Mouse (Mus musculus) neural tube, embryonic 11.5 days (tissue): ENCODE measurements around the gene E2f4. TPM values are rescaled to one million over a fixed set of nuclear protein-coding genes. Genes with fewer than 3 reads are reported as not detected.
A peak's percentile ranks its signal among the peaks of the same experiment; 100 is the strongest.

Source experiments
- ATAC-seq: fragments of 200-750 bp; cut with Nextera tagmentation; 2 replicates; pipeline ENCODE4 v1.8.0; 2017; ENCODE audit warnings: moderate number of reproducible peaks, mild to moderate bottlenecking, moderate TSS enrichment, moderate library complexity; ENCODE audit not compliant: insufficient read depth, low FRiP score, low TSS enrichment
- DNase-seq: peaks from one replicate; pipeline ENCODE4 v3.0.0-alpha.2; 2015; ENCODE audit warnings: low spot score
- H3K27ac ChIP-seq: fragments of 300-500 bp; sonication (generic); 2 replicates; pipeline ENCODE4 v1.5.1; 2014; ENCODE audit warnings: low read depth, mild to moderate bottlenecking, low read length
- H3K27me3 ChIP-seq: fragments of 300-500 bp; sonication (generic); 2 replicates; pipeline ENCODE4 v1.6.1; 2014; ENCODE audit warnings: mild to moderate bottlenecking, low read length, mixed read lengths; ENCODE audit not compliant: control insufficient read depth, insufficient read depth
- H3K36me3 ChIP-seq: fragments of 300-500 bp; sonication (generic); 2 replicates; pipeline ENCODE4 v1.6.1; 2014; ENCODE audit warnings: mild to moderate bottlenecking, low read length, moderate library complexity, mixed read lengths; ENCODE audit not compliant: control insufficient read depth, insufficient read depth
- H3K4me1 ChIP-seq: fragments of 300-500 bp; sonication (generic); 2 replicates; pipeline ENCODE4 v1.6.1; 2014; ENCODE audit warnings: low read length, mixed read lengths; ENCODE audit not compliant: control insufficient read depth, insufficient read depth
- H3K4me2 ChIP-seq: fragments of 300-500 bp; sonication (generic); 2 replicates; pipeline ENCODE4 v1.6.1; 2014; ENCODE audit warnings: low read depth, mild to moderate bottlenecking, moderate library complexity
- H3K4me3 ChIP-seq: fragments of 300-500 bp; sonication (generic); 2 replicates; pipeline ENCODE4 v1.5.1; 2014; ENCODE audit warnings: low read depth, low read length
- H3K9ac ChIP-seq: fragments of 300-500 bp; sonication (generic); 2 replicates; pipeline ENCODE4 v1.6.1; 2014; ENCODE audit warnings: mild to moderate bottlenecking, low read length
- H3K9me3 ChIP-seq: fragments of 300-500 bp; sonication (generic); 2 replicates; pipeline ENCODE4 v1.6.1; 2016; ENCODE audit warnings: low read length; ENCODE audit not compliant: control insufficient read depth
- WGBS: fragments of 180-500 bp; shearing (Covaris S2); extraction: QIAGEN DNeasy Blood & Tissue Kit; methylation state at CpG from one replicate; pipeline ENCODE4 v1.1.7; 2014; 5-methylcytosine and 5-hydroxymethylcytosine counted together
- polyA plus RNA-seq: library from polyadenylated mRNA; unstranded; fragments of >200 nt; fragmentation: Nextera tagmentation; extraction: Ambion mirVana; gene quantifications from 2 replicates; pipeline ENCODE4 v1.2.1, GENCODE M21; 2014

E2f4 gene
- 103 and 107 TPM in 2 replicates for polyA plus RNA-seq

- WGBS: under 1% methylated on average over 58 of the region's 58 CpGs
- no peaks in the 10 kb centered on the region for H3K9me3 ChIP-seq
- peak within 1 kb of the TSS; percentile 97 for H3K4me2 ChIP-seq
- peak; percentile 86 for ATAC-seq
- peaks cover 9% of the 10 kb centered on the region for H3K36me3 ChIP-seq
- H3K27me3 ChIP-seq: no peaks in the 10 kb centered on the region
- H3K27ac ChIP-seq: 0 out of 2 replicates have a peak within 1 kb of the TSS, but pooled peaks have one; percentile 21
- peak within 1 kb of the TSS; percentile 88 for H3K9ac ChIP-seq
- H3K4me1 ChIP-seq: peaks cover 9% of the 10 kb centered on the region
- DNase-seq: peak; percentile 92
- H3K4me3 ChIP-seq: peak within 1 kb of the TSS; percentile 97
Observed at GRCm38 (mm10) chr8:105297511-105298192, at the start of gene E2f4. Gene E2f4 (plus strand): TSS chr8:105297663.

GRCm38 (mm10) chr8:105251954-105252353, 45.5 kb upstream of the E2f4 start:
- H3K36me3 ChIP-seq: peaks cover 10% of the 10 kb centered on the region
- peaks cover 4% of the 10 kb centered on the region; the same call in 1 of the 2 replicates for H3K4me1 ChIP-seq
- H3K27ac ChIP-seq: no peak overlapping the region
- H3K4me3 ChIP-seq: no peak overlapping the region
- no peak overlapping the region for H3K9ac ChIP-seq
- H3K9me3 ChIP-seq: no peaks in the 10 kb centered on the region
- no peak overlapping the region for H3K4me2 ChIP-seq
- ATAC-seq (no peak), DNase-seq (no peak)
- 91% methylated on average over 6 of the region's 6 CpGs for WGBS
- peaks cover 14% of the 10 kb centered on the region; the same call in 1 of the 2 replicates for H3K27me3 ChIP-seq

GRCm38 (mm10) chr8:105252680-105253537, 44.6 kb upstream of the E2f4 start:
- H3K4me2 ChIP-seq: no peak overlapping the region
- H3K9me3 ChIP-seq: no peaks in the 10 kb centered on the region
- no peak overlapping the region for H3K4me3 ChIP-seq
- no peak overlapping the region for H3K27ac ChIP-seq
- ATAC-seq (no peak), DNase-seq (no peak)
- 89% methylated on average over 10 of the region's 10 CpGs for WGBS
- H3K36me3 ChIP-seq: peaks cover 10% of the 10 kb centered on the region
- no peak overlapping the region for H3K9ac ChIP-seq
- H3K27me3 ChIP-seq: peaks cover 20% of the 10 kb centered on the region
- H3K4me1 ChIP-seq: peaks cover 4% of the 10 kb centered on the region; the same call in 1 of the 2 replicates

DNA sequence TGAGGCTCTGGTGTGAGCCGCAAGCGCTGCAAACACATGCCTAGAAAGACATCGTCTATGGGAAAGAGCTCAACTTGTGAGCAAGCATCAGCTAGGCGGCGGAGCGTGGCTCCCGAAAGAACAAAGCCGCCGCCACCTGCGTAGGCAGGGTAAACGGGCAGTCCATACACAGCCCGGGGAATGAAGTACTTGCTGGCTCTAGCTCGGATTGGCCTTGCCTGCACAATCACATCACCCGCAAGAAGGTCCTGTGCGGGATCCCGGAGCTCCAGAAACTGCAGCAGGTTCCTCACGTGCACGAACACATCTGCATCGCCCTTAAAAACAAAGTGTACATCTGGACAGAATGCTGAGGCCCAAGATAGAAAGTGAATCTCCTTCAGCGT, 43.7 kb upstream of the E2f4 start:
- Histone ChIP-seq H3K4me1 (peaks cover 4% of the 10 kb centered on the region), H3K4me2 (peak overlapping the region; percentile 99), H3K27me3 (peaks cover 29% of the 10 kb centered on the region), H3K4me3 (no peak overlapping the region; the same call in 1 of the 2 replicates), H3K9me3 (no peaks in the 10 kb centered on the region), H3K36me3 (peaks cover 7% of the 10 kb centered on the region), H3K9ac (no peak overlapping the region; the same call in 1 of the 2 replicates), H3K27ac (no peak overlapping the region)
- 28% methylated on average over 20 of the region's 20 CpGs for WGBS
- DNase-seq (peak; percentile 30), ATAC-seq (peak; percentile 22; the same call in 1 of the 2 replicates)

DNA sequence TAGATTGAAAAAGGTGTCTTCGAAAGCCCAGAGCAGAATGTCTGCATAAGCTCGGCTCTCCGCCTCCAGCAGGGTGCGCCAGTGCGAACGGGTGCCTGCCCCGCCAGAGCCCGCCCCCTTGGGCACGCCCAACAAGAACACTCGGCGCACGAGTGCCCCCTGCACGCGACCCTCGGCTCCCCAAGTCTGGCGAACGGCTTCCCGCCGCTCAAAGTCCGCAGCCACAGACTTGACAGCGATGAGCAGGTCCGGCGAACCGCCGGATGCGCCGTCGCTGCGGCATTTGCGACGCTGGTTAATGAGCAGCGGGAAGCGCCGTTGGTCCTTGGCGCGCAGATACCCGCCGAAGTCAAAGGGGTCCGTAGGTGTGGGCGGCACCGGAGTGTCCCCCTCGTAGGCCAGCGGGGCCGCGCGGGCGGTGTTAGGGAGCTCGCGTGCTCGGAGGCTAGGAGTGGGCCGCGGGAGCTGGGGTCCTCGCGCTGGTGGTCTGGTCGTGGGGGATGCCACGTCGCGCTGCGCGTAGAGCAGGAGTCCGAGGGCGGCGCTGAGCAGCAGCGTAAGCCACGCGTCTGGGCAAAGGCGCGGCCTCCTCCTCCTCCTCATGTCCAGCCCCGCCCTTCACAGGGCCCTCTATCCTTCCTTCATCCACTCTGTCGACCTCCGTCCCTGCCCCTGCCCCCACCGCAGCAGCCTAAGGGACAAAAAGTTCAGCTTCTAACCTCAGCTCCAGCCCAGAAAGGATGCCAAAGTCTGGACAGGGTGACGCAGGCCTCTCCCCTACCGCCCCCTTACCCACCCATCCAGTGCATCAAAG, 43.1 kb upstream of the E2f4 start:
- DNase-seq: peak; percentile 91
- under 1% methylated on average over 73 of the region's 74 CpGs for WGBS
- Histone ChIP-seq H3K9ac (peak overlapping the region; percentile 74), H3K4me2 (peak overlapping the region; percentile 99), H3K27ac (no peak overlapping the region), H3K36me3 (peaks cover 7% of the 10 kb centered on the region), H3K4me3 (peak overlapping the region; percentile 54), H3K27me3 (peaks cover 35% of the 10 kb centered on the region), H3K9me3 (no peaks in the 10 kb centered on the region), H3K4me1 (peaks cover 10% of the 10 kb centered on the region)
- peak; percentile 79 for ATAC-seq

DNA sequence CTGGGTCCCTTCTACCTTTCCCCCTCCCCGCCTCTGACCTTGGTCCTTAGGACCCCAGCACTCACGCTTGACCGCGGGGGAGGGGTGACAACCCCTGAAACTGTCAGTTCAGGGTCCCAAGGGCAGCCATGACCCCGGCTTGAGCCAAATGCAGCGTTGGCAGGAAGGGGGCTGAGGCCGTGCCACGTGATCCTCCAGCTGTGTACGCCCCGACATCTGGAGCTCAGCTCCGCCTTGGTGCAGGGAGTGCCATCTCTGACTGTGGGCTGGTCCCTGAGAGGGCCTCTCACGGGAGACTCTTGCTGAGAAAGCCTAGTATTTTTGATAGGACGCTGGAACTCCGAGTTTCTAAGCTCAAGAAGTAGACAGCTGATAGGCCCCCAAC, 42.5 kb upstream of the E2f4 start, which contains the start of gene B3gnt9:
TSS of gene B3gnt9 (minus strand) at position 188 of the 385 bp plus-strand sequence.
- H3K27me3 ChIP-seq: peaks cover 39% of the 10 kb centered on the region
- peak; percentile 49 for DNase-seq

DNA sequence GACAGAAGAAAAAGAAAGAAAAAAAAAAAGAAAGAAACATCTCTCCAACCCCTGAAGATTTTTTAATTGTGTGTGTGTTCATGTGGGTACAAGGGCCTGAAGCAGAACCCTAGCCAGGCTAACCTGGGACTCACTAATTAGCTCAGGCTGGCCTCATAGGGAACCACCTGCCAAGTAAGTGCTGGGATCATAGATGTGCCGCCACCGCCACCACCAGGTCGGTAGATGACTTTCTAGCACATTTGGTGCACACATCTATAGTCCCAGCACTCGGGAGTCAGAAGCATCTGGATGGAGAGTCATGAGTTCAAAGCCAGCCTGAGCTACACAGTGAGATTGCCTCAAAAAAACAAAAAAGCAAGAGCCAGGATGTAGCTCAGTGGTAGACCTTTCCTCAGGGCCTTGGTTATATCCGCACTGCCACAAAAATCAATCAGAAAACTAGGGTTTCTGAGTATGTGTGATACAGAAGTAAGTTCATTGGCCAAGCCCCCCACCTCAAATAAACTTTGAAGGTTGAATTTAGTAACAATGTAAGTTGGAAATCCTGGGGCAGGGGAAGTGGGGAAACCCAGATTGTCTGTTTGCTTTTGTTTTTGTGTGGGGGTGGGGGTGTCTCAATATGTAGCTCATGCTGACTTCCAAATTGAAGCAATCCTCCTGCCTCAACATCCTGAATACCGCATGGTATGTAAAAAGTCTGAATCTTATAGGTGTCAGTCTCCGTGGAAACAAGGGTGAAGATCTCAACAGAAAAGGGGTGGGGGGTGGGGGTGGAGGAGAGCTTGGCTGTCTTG, 39.9 kb upstream of the E2f4 start:
- Histone ChIP-seq H3K36me3 (no peaks in the 10 kb centered on the region; the same call in 1 of the 2 replicates), H3K9me3 (no peaks in the 10 kb centered on the region), H3K4me1 (peaks cover 12% of the 10 kb centered on the region), H3K9ac (no peak overlapping the region), H3K4me3 (no peak overlapping the region), H3K27me3 (peaks cover 53% of the 10 kb centered on the region), H3K4me2 (no peak overlapping the region), H3K27ac (no peak overlapping the region)
- ATAC-seq (no peak), DNase-seq (no peak)
- WGBS: 63% methylated on average over 7 of the region's 7 CpGs

More for the DNA sequence above, 42.5 kb upstream of the E2f4 start, which contains the start of gene B3gnt9:
- H3K4me2 ChIP-seq: peak within 1 kb of the TSS; percentile 99
- no peak within 1 kb of the TSS for H3K27ac ChIP-seq
- peaks cover 12% of the 10 kb centered on the region for H3K4me1 ChIP-seq
- peak within 1 kb of the TSS; percentile 74 for H3K9ac ChIP-seq
- ATAC-seq: no peak
- peak within 1 kb of the TSS; percentile 54 for H3K4me3 ChIP-seq
- peaks cover 7% of the 10 kb centered on the region for H3K36me3 ChIP-seq
- no peaks in the 10 kb centered on the region for H3K9me3 ChIP-seq
- 3% methylated on average over 14 of the region's 14 CpGs for WGBS
